Mouse (Mus musculus): ENCODE data around the gene Os9. TPM values are rescaled to one million over a fixed set of nuclear protein-coding genes. Genes with fewer than 3 reads are reported as not detected.
A peak's percentile ranks its signal among the peaks of the same experiment; 100 is the strongest.
"Not testable (repeated sequence)": the region's sequence is repeated elsewhere in the genome, so short reads cannot be mapped to it uniquely, and the experiment has no call there.

Gene Os9
- polyA plus RNA-seq, 1 experiment from 2014 or later, result 126 TPM

GRCm38 (mm10) chr10:127063239-127063872, 57.6 kb downstream of the Os9 start, which contains the start of gene Cdk4:
Gene Cdk4, plus strand, starts transcription at chr10:127063534.
- 0% methylated on average over 45 of the region's 46 CpGs for WGBS
- Histone ChIP-seq H3K9ac (replicated peaks; ENCODE audit: low read depth, low read length) (peak within 1 kb of the TSS; percentile 94), H3K4me2 (ENCODE audit: low read length) (peak within 1 kb of the TSS; percentile 87), H3K4me3 (replicated peaks; ENCODE audit: low read length) (peak within 1 kb of the TSS; percentile 85), H3K27me3 (replicated peaks; ENCODE audit: control insufficient read depth, insufficient read depth, low read length) (no peaks in the 10 kb centered on the region), H3K27ac (ENCODE audit: low read length) (peak within 1 kb of the TSS; percentile 91), H3K9me3 (ENCODE audit: control insufficient read depth, low read length) (no peaks in the 10 kb centered on the region), H3K36me3 (ENCODE audit: control insufficient read depth, insufficient read depth) (peaks cover 33% of the 10 kb centered on the region), H3K4me1 (replicated peaks; ENCODE audit: control insufficient read depth, insufficient read depth, low read length) (peaks cover 39% of the 10 kb centered on the region)
- peak; percentile 86 for ATAC-seq

GRCm38 (mm10) chr10:127062503-127062902, 58.4 kb downstream of the Os9 start:
- no peaks in the 10 kb centered on the region for H3K27me3 ChIP-seq (replicated peaks; ENCODE audit: control insufficient read depth, insufficient read depth, low read length)
- H3K9me3 ChIP-seq (ENCODE audit: control insufficient read depth, low read length), result no peaks in the 10 kb centered on the region
- no peak overlapping the region; the same call in 1 of the 2 replicates for H3K4me3 ChIP-seq (replicated peaks; ENCODE audit: low read length)
- H3K4me2 ChIP-seq (ENCODE audit: low read length), result no peak overlapping the region; the same call in 1 of the 2 replicates
- H3K9ac ChIP-seq (replicated peaks; ENCODE audit: low read depth, low read length), result no peak overlapping the region
- H3K36me3 ChIP-seq (ENCODE audit: control insufficient read depth, insufficient read depth), result peaks cover 25% of the 10 kb centered on the region
- H3K27ac ChIP-seq (ENCODE audit: low read length), result peak overlapping the region; percentile 87
- ATAC-seq, result no peak
- H3K4me1 ChIP-seq (replicated peaks; ENCODE audit: control insufficient read depth, insufficient read depth, low read length), result peaks cover 41% of the 10 kb centered on the region
- 76% methylated on average over 5 of the region's 5 CpGs for WGBS

GRCm38 (mm10) chr10:127062101-127062500, 58.8 kb downstream of the Os9 start:
- not testable (repeated sequence) for ATAC-seq; H3K4me2 ChIP-seq (ENCODE audit: low read length); H3K9ac ChIP-seq (replicated peaks; ENCODE audit: low read depth, low read length); H3K4me3 ChIP-seq (replicated peaks; ENCODE audit: low read length); H3K9me3 ChIP-seq (ENCODE audit: control insufficient read depth, low read length); H3K27me3 ChIP-seq (replicated peaks; ENCODE audit: control insufficient read depth, insufficient read depth, low read length); H3K27ac ChIP-seq (ENCODE audit: low read length)
- peaks cover 41% of the 10 kb centered on the region for H3K4me1 ChIP-seq (replicated peaks; ENCODE audit: control insufficient read depth, insufficient read depth, low read length)
- peaks cover 21% of the 10 kb centered on the region for H3K36me3 ChIP-seq (ENCODE audit: control insufficient read depth, insufficient read depth)
- WGBS, result 92% methylated on average over 4 of the region's 4 CpGs

GRCm38 (mm10) chr10:127061513-127061912, 59.4 kb downstream of the Os9 start:
- no peak for ATAC-seq
- no peaks in the 10 kb centered on the region for H3K9me3 ChIP-seq (ENCODE audit: control insufficient read depth, low read length)
- no peaks in the 10 kb centered on the region for H3K27me3 ChIP-seq (replicated peaks; ENCODE audit: control insufficient read depth, insufficient read depth, low read length)
- H3K4me1 ChIP-seq (replicated peaks; ENCODE audit: control insufficient read depth, insufficient read depth, low read length), result peaks cover 41% of the 10 kb centered on the region
- peak overlapping the region; percentile 83 for H3K4me2 ChIP-seq (ENCODE audit: low read length)
- H3K4me3 ChIP-seq (replicated peaks; ENCODE audit: low read length), result no peak overlapping the region
- H3K27ac ChIP-seq (ENCODE audit: low read length), result peak overlapping the region; percentile 97
- H3K9ac ChIP-seq (replicated peaks; ENCODE audit: low read depth, low read length), result no peak overlapping the region
- H3K36me3 ChIP-seq (ENCODE audit: control insufficient read depth, insufficient read depth), result peaks cover 16% of the 10 kb centered on the region
- 62% methylated on average over 2 of the region's 2 CpGs for WGBS

- ATAC-seq, result no peak
- Histone ChIP-seq H3K9ac (replicated peaks; ENCODE audit: low read depth, low read length) (peak overlapping the region; percentile 96), H3K9me3 (ENCODE audit: control insufficient read depth, low read length) (no peaks in the 10 kb centered on the region), H3K4me3 (replicated peaks; ENCODE audit: low read length) (peak overlapping the region; percentile 89), H3K4me2 (ENCODE audit: low read length) (peak overlapping the region; percentile 83), H3K27me3 (replicated peaks; ENCODE audit: control insufficient read depth, insufficient read depth, low read length) (no peaks in the 10 kb centered on the region), H3K4me1 (replicated peaks; ENCODE audit: control insufficient read depth, insufficient read depth, low read length) (peaks cover 41% of the 10 kb centered on the region), H3K27ac (ENCODE audit: low read length) (peak overlapping the region; percentile 97), H3K36me3 (ENCODE audit: control insufficient read depth, insufficient read depth) (peaks cover 17% of the 10 kb centered on the region)
- WGBS, result 19% methylated on average over 5 of the region's 5 CpGs
Observed at GRCm38 (mm10) chr10:127061085-127061484, 59.8 kb downstream of the Os9 start.

GRCm38 (mm10) chr10:127059968-127060916, 60.7 kb downstream of the Os9 start, which contains the start of gene March9:
Gene March9, minus strand, starts transcription at chr10:127060184.
- Histone ChIP-seq H3K9me3 (ENCODE audit: control insufficient read depth, low read length) (no peaks in the 10 kb centered on the region), H3K4me3 (replicated peaks; ENCODE audit: low read length) (peak within 1 kb of the TSS; percentile 89), H3K4me2 (ENCODE audit: low read length) (peak within 1 kb of the TSS; percentile 83), H3K27ac (ENCODE audit: low read length) (peak within 1 kb of the TSS; percentile 97), H3K9ac (replicated peaks; ENCODE audit: low read depth, low read length) (peak within 1 kb of the TSS; percentile 96), H3K36me3 (ENCODE audit: control insufficient read depth, insufficient read depth) (peaks cover 11% of the 10 kb centered on the region), H3K4me1 (replicated peaks; ENCODE audit: control insufficient read depth, insufficient read depth, low read length) (peaks cover 41% of the 10 kb centered on the region), H3K27me3 (replicated peaks; ENCODE audit: control insufficient read depth, insufficient read depth, low read length) (no peaks in the 10 kb centered on the region)
- ATAC-seq, result peak; percentile 47
- 0% methylated on average over 54 of the region's 72 CpGs for WGBS

- no peaks in the 10 kb centered on the region for H3K9me3 ChIP-seq (ENCODE audit: control insufficient read depth, low read length)
- H3K36me3 ChIP-seq (ENCODE audit: control insufficient read depth, insufficient read depth), result peaks cover 12% of the 10 kb centered on the region
- 1% methylated on average over 40 of the region's 92 CpGs for WGBS
- H3K4me1 ChIP-seq (replicated peaks; ENCODE audit: control insufficient read depth, insufficient read depth, low read length), result peaks cover 37% of the 10 kb centered on the region
- peak overlapping the region; percentile 97 for H3K27ac ChIP-seq (ENCODE audit: low read length)
- H3K27me3 ChIP-seq (replicated peaks; ENCODE audit: control insufficient read depth, insufficient read depth, low read length), result no peaks in the 10 kb centered on the region
- peak overlapping the region; percentile 89 for H3K4me3 ChIP-seq (replicated peaks; ENCODE audit: low read length)
- H3K9ac ChIP-seq (replicated peaks; ENCODE audit: low read depth, low read length), result peak overlapping the region; percentile 96
- ATAC-seq, result 0 out of 2 replicates have a peak, but pooled peaks have one; percentile 2
- peak overlapping the region; percentile 83 for H3K4me2 ChIP-seq (ENCODE audit: low read length)
Observed at GRCm38 (mm10) chr10:127059174-127059967, 61.6 kb downstream of the Os9 start.

GRCm38 (mm10) chr10:127058708-127059107, 62.2 kb downstream of the Os9 start:
- Histone ChIP-seq H3K9ac (replicated peaks; ENCODE audit: low read depth, low read length) (peak overlapping the region; percentile 96), H3K4me2 (ENCODE audit: low read length) (peak overlapping the region; percentile 83), H3K27me3 (replicated peaks; ENCODE audit: control insufficient read depth, insufficient read depth, low read length) (no peaks in the 10 kb centered on the region), H3K4me1 (replicated peaks; ENCODE audit: control insufficient read depth, insufficient read depth, low read length) (peaks cover 37% of the 10 kb centered on the region), H3K9me3 (ENCODE audit: control insufficient read depth, low read length) (no peaks in the 10 kb centered on the region), H3K27ac (ENCODE audit: low read length) (peak overlapping the region; percentile 97), H3K36me3 (ENCODE audit: control insufficient read depth, insufficient read depth) (peaks cover 14% of the 10 kb centered on the region), H3K4me3 (replicated peaks; ENCODE audit: low read length) (peak overlapping the region; percentile 89)
- 2% methylated on average over 8 of the region's 8 CpGs for WGBS
- ATAC-seq, result no peak

Data from forebrain, embryonic 16.5 days (tissue).